Mouse (Mus musculus) midbrain, embryonic 15.5 days (tissue): ENCODE results near the gene Heatr1. TPM values are rescaled to one million over a fixed set of nuclear protein-coding genes. Genes with fewer than 3 reads are reported as not detected.

Experiments
- ATAC-seq: fragments of 200-750 bp; cut with Nextera tagmentation; replicated peaks from 2 replicates; pipeline ENCODE4 v1.8.0; 2017; ENCODE audit warnings: moderate TSS enrichment
- H3K27ac ChIP-seq: fragments of 300-500 bp; sonication (generic); 2 replicates; pipeline ENCODE4 v1.5.1; 2015; ENCODE audit warnings: mild to moderate bottlenecking, inconsistent platforms
- H3K27me3 ChIP-seq: fragments of 300-500 bp; sonication (generic); replicated peaks from 2 replicates; pipeline ENCODE4 v1.6.1; 2015; ENCODE audit warnings: inconsistent platforms
- H3K36me3 ChIP-seq: fragments of 300-500 bp; sonication (generic); replicated peaks from 2 replicates; pipeline ENCODE4 v1.6.1; 2015; ENCODE audit warnings: inconsistent platforms
- H3K4me1 ChIP-seq: fragments of 300-500 bp; sonication (generic); 2 replicates; pipeline ENCODE4 v1.6.1; 2015; ENCODE audit warnings: inconsistent platforms
- H3K4me2 ChIP-seq: fragments of 300-500 bp; sonication (generic); 2 replicates; pipeline ENCODE4 v1.6.1; 2015; ENCODE audit warnings: inconsistent platforms, mild to moderate bottlenecking, moderate library complexity
- H3K4me3 ChIP-seq: fragments of 300-500 bp; sonication (generic); 2 replicates; pipeline ENCODE4 v1.5.1; 2015; ENCODE audit warnings: mild to moderate bottlenecking, inconsistent platforms
- H3K9ac ChIP-seq: fragments of 300-500 bp; sonication (generic); 2 replicates; pipeline ENCODE4 v1.6.1; 2015; ENCODE audit warnings: mild to moderate bottlenecking, inconsistent platforms
- H3K9me3 ChIP-seq: fragments of 300-500 bp; sonication (generic); 2 replicates; pipeline ENCODE4 v1.6.1; 2016; ENCODE audit warnings: inconsistent platforms
- WGBS: fragments of 180-500 bp; shearing (Covaris S2); methylation state at CpG from one replicate; pipeline ENCODE4 v1.1.7; 2015; ENCODE audit warnings: mixed read lengths; 5-methylcytosine and 5-hydroxymethylcytosine counted together
- polyA plus RNA-seq: library from polyadenylated mRNA; unstranded; fragments of >200 nt; fragmentation: Nextera tagmentation; extraction: Ambion mirVana; gene quantifications from 2 replicates; pipeline ENCODE4 v1.2.1, GENCODE M21; 2015

Heatr1 gene
- polyA plus RNA-seq, 1 experiment from 2014 or later: 14.0 TPM

DNA sequence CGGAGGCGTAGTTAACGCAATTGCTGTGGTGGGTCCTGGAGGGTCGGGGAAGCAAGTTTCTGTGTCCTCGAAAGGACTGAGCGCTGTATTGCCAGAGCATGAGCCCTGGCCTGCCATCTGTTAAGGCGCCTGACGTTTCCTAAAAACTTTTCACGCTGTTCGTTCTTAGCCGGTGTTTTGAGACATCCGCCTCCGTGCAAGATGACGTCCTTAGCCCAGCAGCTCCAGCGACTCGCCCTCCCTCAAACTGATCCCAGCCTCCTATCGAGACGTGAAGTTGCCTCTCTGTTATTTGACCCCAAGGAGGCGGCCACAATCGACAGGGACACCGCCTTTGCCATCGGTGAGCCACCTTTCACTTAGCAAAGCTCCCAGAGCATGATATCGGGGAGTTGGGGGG is 744 bp downstream of the Heatr1 start:
- no peak for ATAC-seq
- H3K4me1 ChIP-seq: peaks cover 16% of the 10 kb centered on the region

DNA sequence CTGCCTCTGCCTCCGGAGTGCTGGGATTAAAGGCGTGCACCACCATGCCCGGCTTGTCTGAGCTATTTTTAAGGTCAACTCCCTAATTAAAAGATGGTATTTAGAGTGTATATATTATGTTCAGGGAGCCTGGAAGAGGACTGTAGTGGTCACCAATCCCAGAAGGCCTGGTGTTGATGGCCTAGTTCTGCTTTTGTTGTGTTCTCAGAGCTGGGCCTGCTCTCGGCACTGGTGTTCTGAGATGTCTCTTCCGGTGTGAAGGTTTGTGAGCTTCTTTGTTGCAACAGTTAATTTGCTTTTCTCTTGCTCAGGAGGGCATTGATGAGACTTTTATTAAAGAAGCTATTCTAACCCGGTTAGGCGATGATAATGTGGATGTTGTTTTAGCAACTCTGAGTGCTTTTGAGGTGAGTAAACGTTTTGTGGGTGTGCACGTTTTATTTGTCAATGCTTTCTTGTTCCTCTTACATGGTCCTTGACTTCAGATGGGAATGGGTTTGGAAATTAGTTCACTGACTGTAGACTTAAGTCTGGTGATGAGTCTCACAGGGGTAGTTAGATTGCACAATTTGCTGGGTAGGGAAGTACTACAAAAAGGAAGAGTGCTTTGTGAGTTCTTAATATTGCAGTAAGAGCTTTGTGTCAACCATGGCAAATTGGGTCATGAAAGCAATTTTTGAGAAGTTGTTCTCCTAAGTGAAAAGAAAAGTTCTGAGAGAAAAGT is 13.7 kb downstream of the Heatr1 start:
- H3K4me3 ChIP-seq: no peak overlapping the region
- no peak for ATAC-seq
- no peaks in the 10 kb centered on the region for H3K4me1 ChIP-seq
- H3K36me3 ChIP-seq: peaks cover 39% of the 10 kb centered on the region
- 90% methylated on average over 9 of the region's 9 CpGs for WGBS
- H3K9ac ChIP-seq: no peak overlapping the region
- no peaks in the 10 kb centered on the region for H3K27me3 ChIP-seq
- H3K27ac ChIP-seq: no peak overlapping the region
- H3K4me2 ChIP-seq: no peak overlapping the region
- no peaks in the 10 kb centered on the region for H3K9me3 ChIP-seq

More for the DNA sequence above, 744 bp downstream of the Heatr1 start:
- Histone ChIP-seq H3K27ac (no peak overlapping the region), H3K4me2 (peak overlapping the region; percentile 97), H3K36me3 (peaks cover 8% of the 10 kb centered on the region; the same call in 1 of the 2 replicates), H3K27me3 (0 out of 2 replicates have a peak, but pooled peaks cover 5% of the 10 kb centered on the region), H3K9me3 (no peaks in the 10 kb centered on the region), H3K9ac (peak overlapping the region; percentile 47), H3K4me3 (peak overlapping the region; percentile 83)
- under 1% methylated on average over 23 of the region's 23 CpGs for WGBS

DNA sequence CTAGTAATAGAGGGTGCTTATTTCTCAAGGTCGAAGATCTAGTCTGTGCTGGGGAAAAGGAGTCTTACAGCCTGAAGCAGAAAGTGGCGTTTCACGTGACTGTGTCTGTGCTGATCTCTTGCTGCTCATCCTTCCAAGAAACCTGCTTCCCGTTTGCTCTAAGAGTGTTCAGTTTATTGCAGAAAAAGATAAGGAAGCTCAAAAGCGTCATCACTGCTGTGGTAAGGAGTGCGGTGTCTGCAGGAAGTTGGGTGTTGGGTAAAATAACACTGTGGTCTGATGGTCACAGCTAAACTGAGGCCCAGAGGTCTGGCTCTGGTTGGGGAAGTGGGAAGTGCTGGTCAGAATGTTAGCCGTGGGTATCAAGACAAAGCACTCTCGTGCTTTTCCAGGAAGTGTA is 17.2 kb downstream of the Heatr1 start:
- no peaks in the 10 kb centered on the region for H3K27me3 ChIP-seq
- no peak overlapping the region for H3K27ac ChIP-seq
- H3K4me2 ChIP-seq: no peak overlapping the region
- ATAC-seq: no peak
- H3K9me3 ChIP-seq: no peaks in the 10 kb centered on the region
- no peak overlapping the region for H3K9ac ChIP-seq
- no peaks in the 10 kb centered on the region for H3K4me1 ChIP-seq
- no peak overlapping the region for H3K4me3 ChIP-seq
- 92% methylated on average over 8 of the region's 8 CpGs for WGBS
- H3K36me3 ChIP-seq: peaks cover 42% of the 10 kb centered on the region

DNA sequence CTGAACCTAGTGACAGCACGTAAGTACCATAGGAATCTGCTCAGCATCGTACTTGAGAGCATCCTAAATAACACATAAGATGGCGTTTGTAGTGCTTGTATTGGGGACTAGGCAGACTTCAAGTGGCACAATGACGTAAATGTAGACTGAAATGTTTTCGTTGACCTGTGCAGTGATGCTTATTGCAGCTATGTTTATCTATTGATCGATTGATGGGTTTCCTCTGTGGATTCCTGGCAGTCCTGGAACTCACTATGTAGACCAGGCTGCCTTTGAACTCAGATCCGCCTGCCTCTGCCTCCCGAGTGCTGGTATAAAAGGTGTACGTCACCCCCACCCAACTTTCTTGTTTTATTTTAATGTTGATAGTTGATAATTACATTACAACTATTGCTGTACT is 25.8 kb downstream of the Heatr1 start:
- peaks cover 63% of the 10 kb centered on the region for H3K36me3 ChIP-seq
- 96% methylated on average over 9 of the region's 9 CpGs for WGBS
- H3K9ac ChIP-seq: no peak overlapping the region
- no peak for ATAC-seq
- no peaks in the 10 kb centered on the region for H3K27me3 ChIP-seq
- no peak overlapping the region for H3K27ac ChIP-seq
- H3K4me1 ChIP-seq: no peaks in the 10 kb centered on the region
- H3K4me3 ChIP-seq: no peak overlapping the region
- no peaks in the 10 kb centered on the region for H3K9me3 ChIP-seq
- H3K4me2 ChIP-seq: no peak overlapping the region

DNA sequence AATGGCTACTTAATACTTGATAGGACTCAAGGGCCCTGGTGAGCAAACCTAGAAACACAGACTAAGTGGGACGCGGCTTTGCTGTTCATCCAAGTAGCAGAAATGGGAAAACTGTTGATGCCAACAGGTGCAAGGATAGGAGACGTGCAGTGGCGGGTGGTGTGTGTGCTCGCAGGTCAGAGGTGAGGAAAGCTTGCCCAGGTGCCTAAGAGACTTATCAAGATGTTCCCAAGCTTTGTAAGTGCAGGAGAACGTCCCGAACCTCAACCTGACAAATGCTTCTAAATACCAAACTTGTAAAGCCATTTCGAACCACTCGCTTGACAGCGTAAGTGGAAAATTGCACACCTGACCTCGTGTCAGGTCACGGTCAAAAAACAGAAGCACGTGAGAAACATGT is 33.7 kb downstream of the Heatr1 start:
- no peak for ATAC-seq
- H3K4me3 ChIP-seq: no peak overlapping the region
- H3K9ac ChIP-seq: no peak overlapping the region
- no peak overlapping the region for H3K27ac ChIP-seq
- H3K9me3 ChIP-seq: no peaks in the 10 kb centered on the region
- peaks cover 70% of the 10 kb centered on the region for H3K36me3 ChIP-seq
- 97% methylated on average over 13 of the region's 13 CpGs for WGBS
- H3K27me3 ChIP-seq: no peaks in the 10 kb centered on the region
- H3K4me1 ChIP-seq: no peaks in the 10 kb centered on the region
- H3K4me2 ChIP-seq: no peak overlapping the region

DNA sequence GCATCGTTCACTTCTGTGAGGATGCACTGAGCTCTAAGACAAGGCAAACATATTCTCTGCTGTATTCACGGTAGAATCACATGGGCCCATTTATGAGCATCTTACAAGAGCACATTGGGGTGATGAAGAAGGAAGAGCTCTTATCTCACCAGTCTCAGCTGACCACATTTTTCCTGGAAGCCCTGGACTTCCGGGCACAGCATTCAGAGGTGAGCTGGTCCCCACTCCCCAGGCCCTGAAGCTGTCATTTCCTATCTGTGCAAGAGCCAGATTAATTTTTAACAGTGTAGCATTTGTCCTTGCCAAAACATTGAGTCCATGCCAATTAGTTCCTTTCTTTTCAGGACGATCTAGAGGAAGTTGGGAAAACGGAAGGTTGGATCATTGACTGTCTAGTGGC is 39.0 kb downstream of the Heatr1 start:
- Histone ChIP-seq H3K27me3 (no peaks in the 10 kb centered on the region), H3K36me3 (peaks cover 71% of the 10 kb centered on the region), H3K27ac (no peak overlapping the region), H3K4me1 (no peaks in the 10 kb centered on the region), H3K9me3 (no peaks in the 10 kb centered on the region), H3K4me3 (no peak overlapping the region), H3K9ac (no peak overlapping the region), H3K4me2 (no peak overlapping the region)
- ATAC-seq: no peak
- 94% methylated on average over 5 of the region's 5 CpGs for WGBS

DNA sequence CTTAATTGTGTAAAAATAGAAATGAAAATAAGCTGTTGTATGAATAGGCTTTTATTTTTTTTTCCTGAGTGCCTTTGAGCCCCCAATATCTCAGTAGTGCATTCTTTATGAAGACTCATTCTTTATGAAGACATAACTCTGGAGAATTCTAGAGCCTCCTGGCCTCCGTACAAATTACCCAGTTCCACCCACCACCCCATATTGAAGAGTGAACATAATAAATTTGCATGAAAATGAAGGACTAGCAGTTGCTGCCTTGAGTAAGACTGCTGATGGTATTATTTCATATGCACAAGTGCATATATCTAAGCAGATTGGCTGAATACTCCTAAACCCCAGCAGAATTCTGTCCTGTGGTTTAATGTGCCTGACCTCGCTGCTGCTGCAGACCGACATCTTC is 44.8 kb downstream of the Heatr1 start:
- 89% methylated on average over 3 of the region's 3 CpGs for WGBS
- Histone ChIP-seq H3K9me3 (no peaks in the 10 kb centered on the region), H3K36me3 (peaks cover 48% of the 10 kb centered on the region), H3K9ac (no peak overlapping the region), H3K27me3 (no peaks in the 10 kb centered on the region), H3K4me2 (no peak overlapping the region), H3K4me3 (no peak overlapping the region), H3K27ac (no peak overlapping the region), H3K4me1 (no peaks in the 10 kb centered on the region)
- ATAC-seq: no peak

DNA sequence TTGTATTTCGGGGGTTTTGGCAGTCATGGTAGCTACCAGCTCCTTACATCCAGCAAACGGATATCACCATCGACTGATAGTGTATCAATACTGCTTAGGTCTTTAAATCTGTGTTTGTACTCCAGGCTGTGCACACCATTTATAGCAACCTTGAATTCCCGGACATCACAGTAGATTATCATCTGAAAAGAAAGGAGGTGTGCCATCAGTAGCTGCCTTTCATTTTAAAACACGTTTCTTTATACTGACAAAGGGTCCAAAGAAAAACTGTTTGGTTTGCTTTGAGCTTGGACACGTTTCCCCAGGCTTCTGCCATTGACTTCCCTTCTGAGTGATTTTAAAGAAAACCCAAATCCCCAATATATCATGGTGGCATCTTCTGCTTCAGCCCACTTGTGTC is 46.0 kb downstream of the Heatr1 start:
- no peak for ATAC-seq
- no peak overlapping the region for H3K9ac ChIP-seq
- H3K4me1 ChIP-seq: no peaks in the 10 kb centered on the region
- H3K4me3 ChIP-seq: no peak overlapping the region
- H3K4me2 ChIP-seq: no peak overlapping the region
- H3K36me3 ChIP-seq: peaks cover 39% of the 10 kb centered on the region
- H3K9me3 ChIP-seq: no peaks in the 10 kb centered on the region
- 87% methylated on average over 6 of the region's 6 CpGs for WGBS
- H3K27ac ChIP-seq: no peak overlapping the region
- H3K27me3 ChIP-seq: no peaks in the 10 kb centered on the region

DNA sequence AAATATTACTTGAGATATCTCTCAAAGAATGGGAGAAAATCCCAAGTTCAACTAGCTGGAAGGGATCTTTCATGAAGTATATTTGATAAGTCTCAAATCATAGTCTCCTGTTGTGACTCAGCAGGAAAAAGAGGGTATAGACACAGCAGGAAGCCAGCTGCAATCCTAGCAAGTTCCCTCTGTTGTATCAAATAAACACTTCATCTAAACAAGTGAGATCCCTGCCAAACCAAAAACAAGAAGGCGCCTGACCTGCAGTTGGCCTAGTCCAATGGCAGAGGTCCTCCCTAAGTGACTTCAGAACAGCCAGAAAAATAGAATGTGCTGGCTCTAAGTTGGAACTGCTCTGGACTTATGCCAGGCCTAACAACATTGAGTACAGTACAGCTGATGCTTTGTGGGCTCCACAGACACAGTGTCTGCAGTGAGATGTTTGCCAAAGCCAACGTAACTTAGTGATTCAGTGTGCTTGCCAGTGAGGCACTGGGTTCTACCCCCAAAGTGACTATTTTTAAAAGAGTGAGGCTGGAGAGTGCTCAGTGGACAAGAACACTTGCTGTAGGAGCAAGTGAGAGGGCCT is 47.3 kb downstream of the Heatr1 start:
- H3K9me3 ChIP-seq: no peaks in the 10 kb centered on the region
- ATAC-seq: peak; percentile 39; the same call in 1 of the 2 replicates
- WGBS: 79% methylated on average over 2 of the region's 2 CpGs
- peaks cover 44% of the 10 kb centered on the region for H3K36me3 ChIP-seq
- H3K27me3 ChIP-seq: no peaks in the 10 kb centered on the region
- no peak overlapping the region for H3K27ac ChIP-seq
- H3K4me3 ChIP-seq: no peak overlapping the region
- H3K4me2 ChIP-seq: no peak overlapping the region
- H3K9ac ChIP-seq: no peak overlapping the region
- no peaks in the 10 kb centered on the region for H3K4me1 ChIP-seq

DNA sequence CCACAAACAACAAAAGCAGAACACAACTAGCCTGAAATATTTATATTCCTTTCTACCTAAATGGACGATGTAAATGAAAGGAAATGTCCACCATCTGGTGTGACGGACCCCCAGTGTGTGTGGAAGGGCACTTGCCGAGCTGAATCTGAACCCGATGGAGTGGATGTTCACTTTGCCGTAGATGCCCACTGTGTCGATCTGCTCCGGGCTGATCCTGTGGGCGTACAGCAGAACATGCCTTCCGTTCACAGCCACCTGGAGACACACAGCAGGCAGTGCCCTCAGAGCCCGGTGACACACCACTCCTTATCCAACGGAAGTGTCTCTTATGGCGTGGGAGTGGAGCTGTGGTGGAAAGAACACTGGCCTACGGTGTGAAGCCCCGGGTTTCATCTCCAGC is 58.3 kb downstream of the Heatr1 start:
- Histone ChIP-seq H3K9me3 (no peaks in the 10 kb centered on the region), H3K27me3 (no peaks in the 10 kb centered on the region), H3K27ac (no peak overlapping the region), H3K4me2 (no peak overlapping the region), H3K4me3 (no peak overlapping the region), H3K9ac (no peak overlapping the region), H3K4me1 (no peaks in the 10 kb centered on the region), H3K36me3 (no peaks in the 10 kb centered on the region; the same call in 1 of the 2 replicates)
- no peak for ATAC-seq
- WGBS: 90% methylated on average over 14 of the region's 14 CpGs

DNA sequence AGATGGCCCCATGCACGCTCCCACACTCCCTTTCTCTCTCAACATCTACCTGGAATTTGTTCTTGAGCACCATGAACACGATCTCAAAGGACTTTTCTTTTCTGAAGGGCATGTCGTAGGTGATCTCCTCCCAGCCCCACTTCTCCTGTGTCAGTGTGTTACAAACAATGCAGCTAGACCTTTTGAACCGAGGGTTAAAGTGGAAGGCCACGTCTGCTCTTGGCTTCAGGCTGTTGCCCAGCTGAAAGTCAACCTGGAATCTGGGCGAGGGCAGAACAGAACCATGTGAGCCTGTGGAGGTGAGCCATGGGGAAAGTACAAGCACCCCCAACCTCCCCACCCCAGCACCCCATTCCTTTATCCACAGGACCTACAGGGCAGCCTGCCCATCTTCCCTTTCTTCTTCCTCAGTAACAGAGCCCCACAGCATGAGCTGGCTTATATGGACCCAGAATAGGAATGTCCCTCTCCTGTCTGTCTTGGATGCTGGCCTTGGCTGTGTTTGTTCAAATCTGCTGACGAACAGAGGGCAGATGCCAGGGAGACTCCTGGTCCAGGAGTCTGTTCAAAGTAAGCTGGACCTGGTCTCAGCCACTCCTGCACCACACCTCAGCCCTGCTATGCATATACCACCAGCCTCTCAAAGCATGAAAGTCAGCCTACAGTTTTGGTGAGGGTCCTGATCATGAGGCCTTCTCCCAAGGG is 60.0 kb downstream of the Heatr1 start:
- H3K9ac ChIP-seq: no peak overlapping the region
- H3K36me3 ChIP-seq: no peaks in the 10 kb centered on the region
- peaks cover 3% of the 10 kb centered on the region for H3K4me1 ChIP-seq
- no peak overlapping the region for H3K27ac ChIP-seq
- no peaks in the 10 kb centered on the region for H3K27me3 ChIP-seq
- H3K4me2 ChIP-seq: no peak overlapping the region
- no peak for ATAC-seq
- 86% methylated on average over 7 of the region's 7 CpGs for WGBS
- no peak overlapping the region for H3K4me3 ChIP-seq
- H3K9me3 ChIP-seq: no peaks in the 10 kb centered on the region

DNA sequence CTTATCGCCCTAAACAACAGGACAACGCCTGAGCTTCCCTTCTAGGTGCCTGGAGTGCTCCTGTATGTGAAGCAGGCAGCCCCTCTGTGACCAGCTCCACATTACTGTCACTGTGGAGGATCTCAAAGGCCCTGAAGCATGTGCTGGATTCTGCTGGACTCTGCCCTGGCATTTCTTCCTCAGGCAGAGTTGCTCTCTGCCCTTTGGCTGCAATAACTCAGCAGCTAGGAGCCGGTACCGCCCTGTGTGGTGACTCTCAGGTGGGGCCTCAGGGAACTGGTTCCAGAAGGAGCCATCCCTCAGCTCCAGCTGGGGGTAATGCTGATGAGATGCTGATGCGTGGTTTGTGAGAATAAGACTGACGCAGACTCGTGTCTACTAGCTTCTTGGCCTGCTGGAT is 61.9 kb downstream of the Heatr1 start:
- WGBS: 77% methylated on average over 7 of the region's 7 CpGs
- Histone ChIP-seq H3K9ac (no peak overlapping the region), H3K4me1 (peaks cover 12% of the 10 kb centered on the region), H3K4me3 (no peak overlapping the region), H3K27ac (no peak overlapping the region), H3K9me3 (no peaks in the 10 kb centered on the region), H3K36me3 (no peaks in the 10 kb centered on the region), H3K27me3 (no peaks in the 10 kb centered on the region), H3K4me2 (no peak overlapping the region)
- ATAC-seq: no peak
